Mouse (Mus musculus) lung, embryonic 16.5 days (tissue): ENCODE data around the gene Ttc9c. TPM values are rescaled to one million over a fixed set of nuclear protein-coding genes. Genes with fewer than 3 reads are reported as not detected.

ENCODE experiments used
- ATAC-seq: fragments of 200-750 bp; cut with Nextera tagmentation; 2 replicates; pipeline ENCODE4 v1.8.0; 2017; ENCODE audit warnings: low read depth, mild to moderate bottlenecking, moderate library complexity
- H3K27ac ChIP-seq: fragments of 300-500 bp; sonication (generic); 2 replicates; pipeline ENCODE4 v1.5.1; 2014; ENCODE audit warnings: mild to moderate bottlenecking, control low read depth, low read length
- H3K27me3 ChIP-seq: fragments of 300-500 bp; sonication (generic); 2 replicates; pipeline ENCODE4 v1.6.1; 2014; ENCODE audit warnings: low read depth, low read length, mixed read lengths; ENCODE audit not compliant: control insufficient read depth, insufficient read depth
- H3K36me3 ChIP-seq: fragments of 300-500 bp; sonication (generic); 2 replicates; pipeline ENCODE4 v1.6.1; 2014; ENCODE audit warnings: low read length; ENCODE audit not compliant: control insufficient read depth, insufficient read depth
- H3K4me1 ChIP-seq: fragments of 300-500 bp; sonication (generic); replicated peaks from 2 replicates; pipeline ENCODE4 v1.6.1; 2014; ENCODE audit warnings: low read length, mixed read lengths; ENCODE audit not compliant: control insufficient read depth, insufficient read depth
- H3K4me2 ChIP-seq: fragments of 300-500 bp; sonication (generic); 2 replicates; pipeline ENCODE4 v1.6.1; 2014; ENCODE audit warnings: low read depth, low read length, control low read depth
- H3K4me3 ChIP-seq: fragments of 300-500 bp; sonication (generic); 2 replicates; pipeline ENCODE4 v1.5.1; 2014; ENCODE audit warnings: mild to moderate bottlenecking, low read length, control low read depth
- H3K9ac ChIP-seq: fragments of 300-500 bp; sonication (generic); 2 replicates; pipeline ENCODE4 v1.6.1; 2014; ENCODE audit warnings: low read length, control low read depth
- H3K9me3 ChIP-seq: fragments of 300-500 bp; sonication (generic); 2 replicates; pipeline ENCODE4 v1.6.1; 2016; ENCODE audit warnings: low read length; ENCODE audit not compliant: control insufficient read depth
- WGBS: fragments of 180-500 bp; shearing (Covaris S2); extraction: QIAGEN DNeasy Blood & Tissue Kit; methylation state at CpG from one replicate; pipeline ENCODE4 v1.1.7; 2014; 5-methylcytosine and 5-hydroxymethylcytosine counted together
- polyA plus RNA-seq: library from polyadenylated mRNA; unstranded; fragments of >200 nt; fragmentation: Nextera tagmentation; extraction: Ambion mirVana; gene quantifications from 2 replicates; pipeline ENCODE4 v1.2.1, GENCODE M21; 2015

The Ttc9c gene
- polyA plus RNA-seq, 1 experiment from 2014 or later: 56.5 TPM

DNA sequence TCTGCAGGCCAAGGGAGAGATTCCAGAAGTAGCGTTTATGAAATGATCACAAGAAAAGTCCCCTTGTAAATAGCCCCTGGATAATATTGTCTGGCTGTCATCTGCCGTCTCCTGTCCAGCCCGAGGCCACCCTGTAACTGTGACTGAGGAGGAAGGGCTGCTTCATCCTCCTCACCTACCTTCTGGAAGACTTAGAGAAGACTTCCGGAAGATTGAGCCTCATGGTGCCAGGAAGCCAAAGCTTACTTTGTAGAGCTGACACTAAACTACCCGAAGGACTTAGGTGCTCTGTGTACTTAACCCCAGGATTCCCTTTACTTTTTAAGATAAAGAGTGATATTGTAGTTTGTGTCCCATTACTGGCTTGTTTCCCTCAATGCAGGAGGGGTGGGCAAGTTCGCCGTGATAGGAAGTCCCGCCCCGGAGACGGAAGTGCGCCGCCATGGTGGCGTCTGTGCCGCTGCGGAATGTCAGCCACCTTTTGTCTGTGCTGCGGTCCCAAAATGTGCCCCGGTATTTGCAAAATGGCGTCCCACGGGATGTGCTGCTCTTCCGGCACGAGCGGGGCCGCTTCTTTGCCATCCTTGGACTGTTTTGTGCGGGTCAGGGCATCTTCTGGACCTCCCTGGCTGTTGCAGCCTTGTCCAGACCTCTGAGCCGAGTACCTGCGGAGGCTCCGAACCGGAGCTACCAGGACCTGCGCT, 48.4 kb downstream of the Ttc9c start, which contains the start of gene Tmem223:
Gene Tmem223, plus strand, starts transcription at position 430 of the 704 bp plus-strand sequence.
- Histone ChIP-seq H3K27me3 (no peaks in the 10 kb centered on the region), H3K36me3 (peaks cover 47% of the 10 kb centered on the region), H3K9ac (peak within 1 kb of the TSS; percentile 87), H3K9me3 (no peaks in the 10 kb centered on the region), H3K4me1 (peaks cover 24% of the 10 kb centered on the region), H3K4me3 (peak within 1 kb of the TSS; percentile 73), H3K4me2 (peak within 1 kb of the TSS; percentile 55), H3K27ac (peak within 1 kb of the TSS; percentile 86)
- 12% methylated on average over 29 of the region's 29 CpGs for whole genome bisulfite sequencing
- ATAC-seq: peak; percentile 44; the same call in 1 of the 2 replicates

DNA sequence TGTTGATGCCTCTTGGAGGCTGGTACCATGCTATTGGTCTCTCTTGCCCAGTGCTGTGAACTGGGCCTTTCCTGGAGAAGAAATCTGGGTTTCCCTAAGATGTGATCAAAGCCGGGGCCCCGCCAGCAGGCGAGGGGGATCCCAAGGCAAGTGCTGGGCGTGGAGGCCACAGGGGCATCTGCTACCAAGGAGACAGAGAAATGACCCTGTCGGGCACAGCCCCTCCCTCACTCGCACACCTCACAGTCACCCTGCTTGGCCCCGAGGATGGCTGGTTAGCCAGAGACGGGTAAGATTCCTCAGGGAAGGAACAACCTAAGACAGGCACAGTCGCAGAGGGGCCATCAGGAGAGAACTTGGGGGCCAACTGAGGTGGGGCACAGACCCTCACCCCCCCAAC, 53.6 kb downstream of the Ttc9c start:
- H3K4me3 ChIP-seq: no peak overlapping the region
- peaks cover 4% of the 10 kb centered on the region; the same call in 1 of the 2 replicates for H3K4me1 ChIP-seq
- no peaks in the 10 kb centered on the region for H3K27me3 ChIP-seq
- no peak; the same call in 1 of the 2 replicates for ATAC-seq
- H3K27ac ChIP-seq: no peak overlapping the region
- no peak overlapping the region for H3K9ac ChIP-seq
- peaks cover 68% of the 10 kb centered on the region for H3K36me3 ChIP-seq
- WGBS: 93% methylated on average over 9 of the region's 9 CpGs
- no peaks in the 10 kb centered on the region for H3K9me3 ChIP-seq
- no peak overlapping the region for H3K4me2 ChIP-seq

- WGBS: 85% methylated on average over 4 of the region's 4 CpGs
- H3K36me3 ChIP-seq: peaks cover 52% of the 10 kb centered on the region
- no peak for ATAC-seq
- H3K4me2 ChIP-seq: no peak overlapping the region
- peaks cover 4% of the 10 kb centered on the region for H3K4me1 ChIP-seq
- H3K9me3 ChIP-seq: no peaks in the 10 kb centered on the region
- H3K27ac ChIP-seq: no peak overlapping the region
- no peak overlapping the region for H3K4me3 ChIP-seq
- no peaks in the 10 kb centered on the region for H3K27me3 ChIP-seq
- no peak overlapping the region for H3K9ac ChIP-seq
These were observed 55.9 kb downstream of the Ttc9c start for GRCm38 (mm10) chr19:8763276-8763675.

DNA sequence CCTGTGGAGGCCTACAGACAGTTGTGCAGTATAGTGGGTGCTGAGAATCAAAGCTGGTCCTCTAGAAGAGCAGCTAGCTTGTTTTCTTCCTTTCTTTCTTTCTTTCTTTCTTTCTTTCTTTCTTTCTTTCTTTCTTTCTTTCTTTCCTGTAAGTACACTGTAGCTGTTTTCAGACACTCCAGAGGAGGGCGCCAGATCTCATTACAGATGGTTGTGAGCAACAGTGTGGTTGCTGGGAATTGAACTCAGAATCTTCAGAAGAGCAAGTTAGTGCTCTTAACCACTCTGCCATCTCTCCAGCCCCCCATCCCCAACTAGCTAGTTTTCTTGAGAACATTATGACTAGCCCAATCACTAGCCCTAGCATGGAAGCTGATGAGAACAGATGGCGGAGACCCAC, 58.4 kb downstream of the Ttc9c start:
- H3K4me2 ChIP-seq: no peak overlapping the region
- H3K36me3 ChIP-seq: peaks cover 26% of the 10 kb centered on the region
- H3K4me3 ChIP-seq: no peak overlapping the region
- H3K27me3 ChIP-seq: no peaks in the 10 kb centered on the region
- no peaks in the 10 kb centered on the region for H3K9me3 ChIP-seq
- no peak overlapping the region for H3K27ac ChIP-seq
- peaks cover 13% of the 10 kb centered on the region for H3K4me1 ChIP-seq
- no peak overlapping the region for H3K9ac ChIP-seq
- WGBS: 98% methylated on average over 2 of the region's 2 CpGs
- no peak for ATAC-seq

Other genes starting within 250 kb of the Ttc9c start
- gene Slc22a8, start 228.1 kb downstream of the Ttc9c start, polyA plus RNA-seq: 0.09 and 0.11 TPM in 2 replicates
- not detected in 2 replicates for gene Slc22a6, start 201.3 kb downstream of the Ttc9c start, polyA plus RNA-seq
- gene Chrm1, start 155.5 kb downstream of the Ttc9c start, polyA plus RNA-seq: 0.10 and 0.21 TPM in 2 replicates
- 77.0 and 78.8 TPM in 2 replicates for gene Slc3a2, start 96.0 kb downstream of the Ttc9c start, polyA plus RNA-seq
- gene Wdr74, start 83.5 kb downstream of the Ttc9c start, polyA plus RNA-seq: 75.5 and 78.9 TPM in 2 replicates
- gene 1700092M07Rik, start 78.6 kb downstream of the Ttc9c start, polyA plus RNA-seq: 0.83 and 2.7 TPM in 2 replicates
- 162 and 174 TPM in 2 replicates for gene Stx5a, start 77.9 kb downstream of the Ttc9c start, polyA plus RNA-seq
- gene Nxf1, start 62.3 kb downstream of the Ttc9c start, polyA plus RNA-seq: 186 and 190 TPM in 2 replicates
- gene Tmem223, start 48.3 kb downstream of the Ttc9c start, polyA plus RNA-seq: 188 and 194 TPM in 2 replicates
- 88.2 and 89.7 TPM in 2 replicates for gene Tmem179b, start 44.9 kb downstream of the Ttc9c start, polyA plus RNA-seq
- 24.0 and 26.0 TPM in 2 replicates for gene Taf6l, start 32.9 kb downstream of the Ttc9c start, polyA plus RNA-seq
- gene Polr2g, start 20.8 kb downstream of the Ttc9c start, polyA plus RNA-seq: 140 and 147 TPM in 2 replicates
- 5.5 and 5.6 TPM in 2 replicates for gene Zbtb3, start 16.8 kb downstream of the Ttc9c start, polyA plus RNA-seq
- gene Hnrnpul2, start 677 bp upstream of the Ttc9c start, polyA plus RNA-seq: 4.4 and 5.0 TPM in 2 replicates
- gene AC129217.1, start 10.4 kb upstream of the Ttc9c start, polyA plus RNA-seq: not detected in 2 replicates
- 54.1 and 54.6 TPM in 2 replicates for gene Bscl2, start 18.1 kb upstream of the Ttc9c start, polyA plus RNA-seq
- gene Gng3, start 19.9 kb upstream of the Ttc9c start, polyA plus RNA-seq: 2.8 and 3.3 TPM in 2 replicates
- 1.6 and 1.7 TPM in 2 replicates for gene Lrrn4cl, start 31.4 kb upstream of the Ttc9c start, polyA plus RNA-seq
- 156 and 164 TPM in 2 replicates for gene Ubxn1, start 52.2 kb upstream of the Ttc9c start, polyA plus RNA-seq
- gene Uqcc3, start 61.6 kb upstream of the Ttc9c start, polyA plus RNA-seq: 63.5 and 64.0 TPM in 2 replicates
- 71.3 and 75.9 TPM in 2 replicates for gene Lbhd1, start 64.4 kb upstream of the Ttc9c start, polyA plus RNA-seq
- gene Gm49403, start 64.6 kb upstream of the Ttc9c start, polyA plus RNA-seq: not detected in 2 replicates
- gene 1810009A15Rik, start 69.5 kb upstream of the Ttc9c start, polyA plus RNA-seq: 68.4 and 71.4 TPM in 2 replicates
- not detected in 2 replicates for gene Gm49416, start 69.6 kb upstream of the Ttc9c start, polyA plus RNA-seq
- gene Ints5, start 73.7 kb upstream of the Ttc9c start, polyA plus RNA-seq: 38.3 and 40.8 TPM in 2 replicates
- gene Ganab, start 78.7 kb upstream of the Ttc9c start, polyA plus RNA-seq: 125 and 127 TPM in 2 replicates
- gene B3gat3, start 101.0 kb upstream of the Ttc9c start, polyA plus RNA-seq: 40.2 and 43.5 TPM in 2 replicates
- 2.8 and 4.0 TPM in 2 replicates for gene Rom1, start 110.0 kb upstream of the Ttc9c start, polyA plus RNA-seq
- 31.0 and 32.2 TPM in 2 replicates for gene Eml3, start 110.2 kb upstream of the Ttc9c start, polyA plus RNA-seq
- gene Mta2, start 122.5 kb upstream of the Ttc9c start, polyA plus RNA-seq: 149 and 164 TPM in 2 replicates
- 27.5 and 28.9 TPM in 2 replicates for gene Tut1, start 134.5 kb upstream of the Ttc9c start, polyA plus RNA-seq
- gene Eef1g, start 147.7 kb upstream of the Ttc9c start, polyA plus RNA-seq: 366 TPM in 2 replicates
- gene Ahnak, start 170.0 kb upstream of the Ttc9c start, polyA plus RNA-seq: 30.5 and 31.0 TPM in 2 replicates